23 mouse cellular contexts compared by ENCODE assay signal in genomic region chr3:147428837-147429236, GRCm38 (mm10).
DNase-seq lines count a peak whose midpoint lies in the region; ATAC-seq and TF ChIP-seq lines count a peak whose summit lies in the region.
"Had no signal": no experiment of that assay in that cellular context is flagged by ENCODE, and none has a peak within 500 bp of the region (broad histone marks: within the 10 kb centered on the region; RNA-seq: fewer than 3 reads in every experiment).

No protein-coding gene starts in this region.

- no peak overlapping the region for H3K9ac ChIP-seq in limb, embryonic 12.5 days (replicated peaks)
- H3K9ac ChIP-seq in midbrain, embryonic 16.5 days (ENCODE audit: low read depth, low read length) = no peak overlapping the region
- no peak overlapping the region for H3K9ac ChIP-seq in limb, embryonic 13.5 days
- H3K9ac ChIP-seq: embryonic facial prominence, embryonic 12.5 days; forebrain, embryonic 13.5 days; forebrain, postnatal 0 days had no signal

- 0 out of 2 replicates have a peak overlapping the region, but pooled peaks have one; percentile 41 for H3K27ac ChIP-seq in limb, embryonic 12.5 days
- no peak overlapping the region for H3K27ac ChIP-seq in limb, embryonic 10.5 days
- no peak overlapping the region for H3K27ac ChIP-seq in midbrain, embryonic 16.5 days (ENCODE audit: low read length)
- H3K27ac ChIP-seq in midbrain, embryonic 10.5 days (replicated peaks) = no peak overlapping the region
- no peak overlapping the region for H3K27ac ChIP-seq in limb, embryonic 13.5 days
- H3K27ac ChIP-seq: embryonic facial prominence, embryonic 12.5 days; forebrain, embryonic 13.5 days had no signal

- no peak for ATAC-seq in limb, embryonic 12.5 days (ENCODE audit: insufficient number of reproducible peaks, insufficient read depth, low FRiP score, low TSS enrichment, low read depth)
- ATAC-seq in midbrain, embryonic 16.5 days = no peak
- no peak for ATAC-seq in limb, embryonic 13.5 days (ENCODE audit: low FRiP score, low read depth)
- ATAC-seq: activated CD4-positive, CD25-positive, alpha-beta regulatory T cell, adult 4 months; forebrain, embryonic 13.5 days; forebrain, postnatal 0 days; Patski had no signal

- H3K4me1 ChIP-seq in limb, embryonic 12.5 days (replicated peaks) = peaks cover 18% of the 10 kb centered on the region
- peaks cover 23% of the 10 kb centered on the region for H3K4me1 ChIP-seq in limb, embryonic 10.5 days
- no peaks in the 10 kb centered on the region for H3K4me1 ChIP-seq in midbrain, embryonic 16.5 days (ENCODE audit: control insufficient read depth, insufficient read depth, low read length)
- H3K4me1 ChIP-seq in midbrain, embryonic 10.5 days = peaks cover 17% of the 10 kb centered on the region
- H3K4me1 ChIP-seq in limb, embryonic 13.5 days = peaks cover 12% of the 10 kb centered on the region

- H3K9me3 ChIP-seq in limb, embryonic 12.5 days = no peaks in the 10 kb centered on the region
- no peaks in the 10 kb centered on the region for H3K9me3 ChIP-seq in limb, embryonic 10.5 days (replicated peaks)
- no peaks in the 10 kb centered on the region for H3K9me3 ChIP-seq in midbrain, embryonic 16.5 days (replicated peaks; ENCODE audit: control insufficient read depth, low read length, poor library complexity, severe bottlenecking)
- no peaks in the 10 kb centered on the region for H3K9me3 ChIP-seq in midbrain, embryonic 10.5 days (replicated peaks)
- H3K9me3 ChIP-seq in limb, embryonic 13.5 days = no peaks in the 10 kb centered on the region
- H3K9me3 ChIP-seq: embryonic facial prominence, embryonic 12.5 days; forebrain, embryonic 13.5 days had no signal

- peak overlapping the region; percentile 10; the same call in 1 of the 2 replicates for H3K4me2 ChIP-seq in limb, embryonic 12.5 days
- H3K4me2 ChIP-seq in midbrain, embryonic 16.5 days (ENCODE audit: low read length) = 0 out of 2 replicates have a peak overlapping the region, but pooled peaks have one; percentile 0
- 0 out of 2 replicates have a peak overlapping the region, but pooled peaks have one; percentile 11 for H3K4me2 ChIP-seq in limb, embryonic 13.5 days (replicated peaks)
- H3K4me2 ChIP-seq: embryonic facial prominence, embryonic 12.5 days; forebrain, embryonic 13.5 days had no signal

- no peak for DNase-seq in limb, embryonic 10.5 days (ENCODE audit: low spot score)
- DNase-seq in midbrain, embryonic 10.5 days (ENCODE audit: low spot score) = no peak
- DNase-seq in brain, embryonic 14.5 days (ENCODE audit: low read depth) = peak; percentile 53
- DNase-seq in ovary, postnatal 14 days (ENCODE audit: low spot score) = no peak
- no peak for DNase-seq in heart, postnatal 4 days
- DNase-seq: adrenal gland, adult 8-10 months; adrenal gland, postnatal 14 days; adrenal gland, postnatal 36 days; cerebellum, adult 11 months; cerebellum, adult 18-20 months; cerebellum, adult 8-10 months; cerebellum, adult 9-11 months; cerebellum, postnatal 14 days; cerebellum, postnatal 36 days; forebrain, postnatal 0 days had no signal

- H3K4me3 ChIP-seq in limb, embryonic 12.5 days (replicated peaks) = no peak overlapping the region
- no peak overlapping the region for H3K4me3 ChIP-seq in limb, embryonic 10.5 days
- H3K4me3 ChIP-seq in midbrain, embryonic 16.5 days (ENCODE audit: low read depth, low read length) = no peak overlapping the region
- no peak overlapping the region for H3K4me3 ChIP-seq in midbrain, embryonic 10.5 days
- H3K4me3 ChIP-seq in limb, embryonic 13.5 days = no peak overlapping the region
- H3K4me3 ChIP-seq: embryonic facial prominence, embryonic 12.5 days; forebrain, embryonic 13.5 days had no signal

- no peak for TF ChIP-seq CTCF in brain, embryonic 14.5 days (IDR thresholded peaks at IDR 0.05; ENCODE audit: borderline replicate concordance, extremely low read depth, insufficient read depth, insufficient read length)

- no peaks in the 10 kb centered on the region for H3K36me3 ChIP-seq in limb, embryonic 12.5 days
- H3K36me3 ChIP-seq in limb, embryonic 10.5 days = no peaks in the 10 kb centered on the region
- no peaks in the 10 kb centered on the region for H3K36me3 ChIP-seq in midbrain, embryonic 16.5 days (ENCODE audit: control insufficient read depth, insufficient read depth, low read length)
- H3K36me3 ChIP-seq in midbrain, embryonic 10.5 days = no peaks in the 10 kb centered on the region
- no peaks in the 10 kb centered on the region for H3K36me3 ChIP-seq in limb, embryonic 13.5 days
- H3K36me3 ChIP-seq: embryonic facial prominence, embryonic 12.5 days; G1E had no signal

- no peak for TF ChIP-seq POLR2A in brain, embryonic 14.5 days (IDR thresholded peaks at IDR 0.05; ENCODE audit: borderline replicate concordance, extremely low read depth, insufficient read depth, insufficient read length, poor library complexity, severe bottlenecking)

- H3K27me3 ChIP-seq in limb, embryonic 12.5 days = no peaks in the 10 kb centered on the region
- H3K27me3 ChIP-seq in limb, embryonic 10.5 days (ENCODE audit: low read depth, poor library complexity, severe bottlenecking) = no peaks in the 10 kb centered on the region
- no peaks in the 10 kb centered on the region for H3K27me3 ChIP-seq in midbrain, embryonic 16.5 days (ENCODE audit: control insufficient read depth, insufficient read depth, low read depth, low read length)
- no peaks in the 10 kb centered on the region for H3K27me3 ChIP-seq in midbrain, embryonic 10.5 days (ENCODE audit: low read depth, poor library complexity, severe bottlenecking)
- no peaks in the 10 kb centered on the region for H3K27me3 ChIP-seq in limb, embryonic 13.5 days
- H3K27me3 ChIP-seq: embryonic facial prominence, embryonic 12.5 days; forebrain, embryonic 13.5 days; Patski had no signal

- WGBS in limb, embryonic 12.5 days = 43% methylated on average over 10 of the region's 10 CpGs
- 48% methylated on average over 10 of the region's 10 CpGs for WGBS in limb, embryonic 10.5 days
- 38% methylated on average over 10 of the region's 10 CpGs for WGBS in midbrain, embryonic 16.5 days
- WGBS in midbrain, embryonic 10.5 days = 53% methylated on average over 10 of the region's 10 CpGs
- 40% methylated on average over 10 of the region's 10 CpGs for WGBS in limb, embryonic 13.5 days
